Mouse (Mus musculus): ENCODE results near the gene Phf21a. TPM values are rescaled to one million over a fixed set of nuclear protein-coding genes. Genes with fewer than 3 reads are reported as not detected.

Phf21a gene
- total and polyA plus RNA-seq, 2 experiments from 2014 or later: 34.4 to 146 TPM

GRCm38 (mm10) chr2:92221431-92221830 lies 128.5 kb downstream of the Phf21a start:
- no peak for TF ChIP-seq CTCF (IDR thresholded peaks at IDR 0.05; ENCODE audit: low read depth)
- no peak for ATAC-seq
- no peak for DNase-seq
- Histone ChIP-seq H3K27ac (ENCODE audit: low read depth, low read length) (no peak overlapping the region), H3K36me3 (ENCODE audit: insufficient read depth) (0 out of 2 replicates have a peak, but pooled peaks cover 15% of the 10 kb centered on the region), H3K4me2 (ENCODE audit: low read depth) (no peak overlapping the region), H3K27me3 (ENCODE audit: insufficient read depth, low read length) (no peaks in the 10 kb centered on the region), H3K4me3 (ENCODE audit: low read depth, low read length) (no peak overlapping the region), H3K9me3 (ENCODE audit: low read length) (no peaks in the 10 kb centered on the region), H3K9ac (no peak overlapping the region), H3K4me1 (ENCODE audit: insufficient read depth) (no peaks in the 10 kb centered on the region)
- WGBS: 93% methylated on average over 6 of the region's 6 CpGs

- DNase-seq (no peak), ATAC-seq (no peak)
- 77% methylated on average over 1 of the region's 1 CpGs for WGBS
- Histone ChIP-seq H3K4me1 (ENCODE audit: insufficient read depth) (no peaks in the 10 kb centered on the region), H3K36me3 (ENCODE audit: insufficient read depth) (0 out of 2 replicates have a peak, but pooled peaks cover 8% of the 10 kb centered on the region), H3K27ac (ENCODE audit: low read depth, low read length) (no peak overlapping the region), H3K27me3 (ENCODE audit: insufficient read depth, low read length) (no peaks in the 10 kb centered on the region), H3K4me3 (ENCODE audit: low read depth, low read length) (no peak overlapping the region), H3K4me2 (ENCODE audit: low read depth) (no peak overlapping the region), H3K9me3 (ENCODE audit: low read length) (no peaks in the 10 kb centered on the region), H3K9ac (no peak overlapping the region)
- TF ChIP-seq CTCF (IDR thresholded peaks at IDR 0.05; ENCODE audit: low read depth): no peak
These were observed 132.7 kb downstream of the Phf21a start for GRCm38 (mm10) chr2:92225592-92225991.

GRCm38 (mm10) chr2:92229973-92230372 lies 137.1 kb downstream of the Phf21a start:
- Histone ChIP-seq H3K36me3 (ENCODE audit: insufficient read depth) (peaks cover 20% of the 10 kb centered on the region), H3K4me3 (ENCODE audit: low read depth, low read length) (no peak overlapping the region), H3K9ac (no peak overlapping the region), H3K27me3 (ENCODE audit: insufficient read depth, low read length) (no peaks in the 10 kb centered on the region), H3K4me1 (ENCODE audit: insufficient read depth) (no peaks in the 10 kb centered on the region), H3K27ac (ENCODE audit: low read depth, low read length) (no peak overlapping the region), H3K4me2 (ENCODE audit: low read depth) (no peak overlapping the region), H3K9me3 (ENCODE audit: low read length) (no peaks in the 10 kb centered on the region)
- DNase-seq: no peak
- TF ChIP-seq CTCF (IDR thresholded peaks at IDR 0.05; ENCODE audit: low read depth): no peak
- whole genome bisulfite sequencing: 84% methylated on average over 9 of the region's 9 CpGs
- ATAC-seq: no peak

- H3K9ac ChIP-seq: no peak overlapping the region
- H3K4me1 ChIP-seq (ENCODE audit: insufficient read depth): no peaks in the 10 kb centered on the region
- H3K4me2 ChIP-seq (ENCODE audit: low read depth): no peak overlapping the region
- no peak for TF ChIP-seq CTCF (IDR thresholded peaks at IDR 0.05; ENCODE audit: low read depth)
- H3K9me3 ChIP-seq (ENCODE audit: low read length): no peaks in the 10 kb centered on the region
- no peaks in the 10 kb centered on the region for H3K27me3 ChIP-seq (ENCODE audit: insufficient read depth, low read length)
- H3K36me3 ChIP-seq (ENCODE audit: insufficient read depth): peaks cover 34% of the 10 kb centered on the region
- DNase-seq (no peak), ATAC-seq (no peak)
- no peak overlapping the region for H3K27ac ChIP-seq (ENCODE audit: low read depth, low read length)
- H3K4me3 ChIP-seq (ENCODE audit: low read depth, low read length): no peak overlapping the region
These were observed 138.8 kb downstream of the Phf21a start for GRCm38 (mm10) chr2:92231706-92232105.

GRCm38 (mm10) chr2:92234768-92235332 lies 141.9 kb downstream of the Phf21a start:
- 93% methylated on average over 5 of the region's 5 CpGs for WGBS
- Histone ChIP-seq H3K9me3 (ENCODE audit: low read length) (no peaks in the 10 kb centered on the region), H3K36me3 (ENCODE audit: insufficient read depth) (peaks cover 34% of the 10 kb centered on the region), H3K9ac (no peak overlapping the region), H3K27ac (ENCODE audit: low read depth, low read length) (no peak overlapping the region), H3K4me1 (ENCODE audit: insufficient read depth) (no peaks in the 10 kb centered on the region), H3K27me3 (ENCODE audit: insufficient read depth, low read length) (no peaks in the 10 kb centered on the region), H3K4me2 (ENCODE audit: low read depth) (no peak overlapping the region), H3K4me3 (ENCODE audit: low read depth, low read length) (no peak overlapping the region)
- no peak for TF ChIP-seq CTCF (IDR thresholded peaks at IDR 0.05; ENCODE audit: low read depth)
- DNase-seq (no peak), ATAC-seq (no peak)

- Histone ChIP-seq H3K9ac (no peak overlapping the region), H3K36me3 (ENCODE audit: insufficient read depth) (peaks cover 12% of the 10 kb centered on the region), H3K27ac (ENCODE audit: low read depth, low read length) (no peak overlapping the region), H3K27me3 (ENCODE audit: insufficient read depth, low read length) (no peaks in the 10 kb centered on the region), H3K4me1 (ENCODE audit: insufficient read depth) (no peaks in the 10 kb centered on the region), H3K4me2 (ENCODE audit: low read depth) (no peak overlapping the region), H3K4me3 (ENCODE audit: low read depth, low read length) (no peak overlapping the region), H3K9me3 (ENCODE audit: low read length) (no peaks in the 10 kb centered on the region)
- 97% methylated on average over 2 of the region's 2 CpGs for WGBS
- DNase-seq (no peak), ATAC-seq (no peak)
- TF ChIP-seq CTCF (IDR thresholded peaks at IDR 0.05; ENCODE audit: low read depth): no peak
These were observed 147.4 kb downstream of the Phf21a start for GRCm38 (mm10) chr2:92240299-92240698.

- Histone ChIP-seq H3K27ac (ENCODE audit: low read depth, low read length) (no peak overlapping the region), H3K9ac (no peak overlapping the region), H3K4me2 (ENCODE audit: low read depth) (no peak overlapping the region), H3K4me3 (ENCODE audit: low read depth, low read length) (no peak overlapping the region), H3K36me3 (ENCODE audit: insufficient read depth) (peaks cover 10% of the 10 kb centered on the region), H3K27me3 (ENCODE audit: insufficient read depth, low read length) (no peaks in the 10 kb centered on the region), H3K4me1 (ENCODE audit: insufficient read depth) (no peaks in the 10 kb centered on the region), H3K9me3 (ENCODE audit: low read length) (no peaks in the 10 kb centered on the region)
- no peak for TF ChIP-seq CTCF (IDR thresholded peaks at IDR 0.05; ENCODE audit: low read depth)
- no peak for DNase-seq
- 97% methylated on average over 2 of the region's 2 CpGs for WGBS
- ATAC-seq: no peak
These were observed 147.9 kb downstream of the Phf21a start for GRCm38 (mm10) chr2:92240816-92241215.
